Mouse (Mus musculus) CD8-positive naive resting alpha-beta T cell, adult 57 days (primary cell): ENCODE data around the gene Zfp867. TPM values are rescaled to one million over a fixed set of nuclear protein-coding genes. Genes with fewer than 3 reads are reported as not detected.

Experiments used
- total RNA-seq: library from RNA; stranded (reverse); gene quantifications from one replicate; pipeline ENCODE4 v1.2.4, GENCODE M21; 2023

Zfp867 gene
- 3.3 TPM for total RNA-seq

DNA sequence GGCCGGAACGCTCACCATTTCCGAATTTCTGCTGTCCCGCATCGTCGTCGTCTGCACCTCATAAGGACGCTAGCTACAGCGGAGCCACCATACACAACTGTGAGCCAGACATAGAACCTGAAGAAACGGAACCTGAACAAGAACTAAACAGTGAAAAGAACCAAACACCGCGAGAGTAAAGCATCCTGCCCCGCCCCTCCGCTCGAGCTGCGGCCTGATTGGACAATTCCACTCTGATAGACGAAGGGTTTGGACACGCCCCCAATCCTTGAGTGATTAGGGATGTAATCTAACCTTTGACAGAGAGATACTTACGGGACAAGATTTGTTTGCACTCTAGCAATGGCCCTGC lies at the start of gene Zfp867:
TSS of gene Zfp867 (minus strand) at position 149 of the 352 bp plus-strand sequence.

GRCm38 (mm10) chr11:59451086-59451485 lies 21.2 kb downstream of the Zfp867 start, which contains the start of gene Snap47:
TSS of gene Snap47 (minus strand) at chr11:59451186.

GRCm38 (mm10) chr11:59449741-59450229 lies 22.5 kb downstream of the Zfp867 start, which contains the start of gene Jmjd4:
TSS of gene Jmjd4 (plus strand) at chr11:59450045.

Other genes with a start within 250 kb of the Zfp867 start
- 217 TPM for gene Arf1, start 244.2 kb downstream of the Zfp867 start, total RNA-seq
- gene Wnt3a, start 181.7 kb downstream of the Zfp867 start, total RNA-seq, result not detected
- gene Wnt9a, start 165.5 kb downstream of the Zfp867 start, total RNA-seq, result not detected
- not detected for gene Prss38, start 96.8 kb downstream of the Zfp867 start, total RNA-seq
- 9.1 TPM for gene Jmjd4, start 22.4 kb downstream of the Zfp867 start, total RNA-seq
- gene Snap47, start 21.3 kb downstream of the Zfp867 start, total RNA-seq, result 17.0 TPM
- 19.4 TPM for gene Zkscan17, start 54.3 kb upstream of the Zfp867 start, total RNA-seq
- 4.0 TPM for gene Nlrp3, start 69.1 kb upstream of the Zfp867 start, total RNA-seq
- gene Olfr222, start 103.8 kb upstream of the Zfp867 start, total RNA-seq, result not detected
- gene Olfr223, start 120.8 kb upstream of the Zfp867 start, total RNA-seq, result not detected
- 49.3 TPM for gene Mprip, start 188.8 kb upstream of the Zfp867 start, total RNA-seq